Mouse (Mus musculus) cerebellum, adult 2 months (tissue): ENCODE measurements at regions not wholly inside any gene's neighbourhood (a gene's known extent, or its start where the extent isn't known, plus 50 kb on each side); places are given as distances from the start of the nearest gene placed in this dataset.

ENCODE experiments used
- CTCF ChIP-seq: fragments of 200-500 bp; IDR thresholded peaks from 2 replicates; pipeline ENCODE4 v1.5.1; 2011; ENCODE audit warnings: low read depth, mild to moderate bottlenecking, control low read depth, low read length, moderate library complexity, borderline replicate concordance; ENCODE audit not compliant: insufficient read depth
- POLR2A ChIP-seq: fragments of 200-500 bp; IDR thresholded peaks from 2 replicates; pipeline ENCODE4 v1.6.1; 2011; ENCODE audit warnings: low read length, control low read depth, borderline replicate concordance; ENCODE audit not compliant: insufficient read depth

GRCm38 (mm10) chr8:95952257-95952656, 63.9 kb upstream of the Got2 start:
- TF ChIP-seq CTCF (no peak), POLR2A (no peak)
